Mouse (Mus musculus): ENCODE results near the gene Acap2.

- TF ChIP-seq CTCF (conservative IDR thresholded peaks at IDR 0.05; ENCODE audit: low read length) (no peak), NANOG (IDR thresholded peaks at IDR 0.05; ENCODE audit: borderline replicate concordance, low read length) (no peak), POU5F1 (IDR thresholded peaks at IDR 0.05; ENCODE audit: borderline replicate concordance, low read length) (no peak)
Observed at GRCm38 (mm10) chr16:31068280-31068679, 132.8 kb downstream of the Acap2 start.

All from E14TG2a.4 (cell line).